Mouse (Mus musculus): ENCODE results near the gene Oaf. TPM values are rescaled to one million over a fixed set of nuclear protein-coding genes. Genes with fewer than 3 reads are reported as not detected.

Gene Oaf
- polyA plus RNA-seq, 1 experiment from 2014 or later, result 88.5 TPM

- 85% methylated on average over 8 of the region's 8 CpGs for WGBS
- H3K27me3 ChIP-seq (ENCODE audit: control insufficient read depth, insufficient read depth, low read length), result peaks cover 6% of the 10 kb centered on the region
- H3K36me3 ChIP-seq (ENCODE audit: control insufficient read depth, insufficient read depth, low read length), result no peaks in the 10 kb centered on the region
- H3K4me3 ChIP-seq (ENCODE audit: low read length), result no peak overlapping the region
- no peak overlapping the region for H3K27ac ChIP-seq (ENCODE audit: low read depth, low read length)
- H3K4me2 ChIP-seq (replicated peaks; ENCODE audit: low read depth, low read length), result no peak overlapping the region
- peaks cover 32% of the 10 kb centered on the region for H3K4me1 ChIP-seq (ENCODE audit: control insufficient read depth, insufficient read depth, low read length)
- no peaks in the 10 kb centered on the region for H3K9me3 ChIP-seq (ENCODE audit: control insufficient read depth, low read length)
- H3K9ac ChIP-seq (ENCODE audit: low read depth, low read length), result no peak overlapping the region
- no peak for ATAC-seq (ENCODE audit: low FRiP score, low TSS enrichment)
These were observed 27.6 kb upstream of the Oaf start for GRCm38 (mm10) chr9:43267357-43267756.

GRCm38 (mm10) chr9:43265194-43265593, 25.5 kb upstream of the Oaf start:
- 60% methylated on average over 9 of the region's 9 CpGs for WGBS
- Histone ChIP-seq H3K4me1 (ENCODE audit: control insufficient read depth, insufficient read depth, low read length) (peaks cover 39% of the 10 kb centered on the region), H3K9ac (ENCODE audit: low read depth, low read length) (no peak overlapping the region), H3K27me3 (ENCODE audit: control insufficient read depth, insufficient read depth, low read length) (no peaks in the 10 kb centered on the region), H3K4me2 (replicated peaks; ENCODE audit: low read depth, low read length) (no peak overlapping the region), H3K4me3 (ENCODE audit: low read length) (no peak overlapping the region), H3K27ac (ENCODE audit: low read depth, low read length) (no peak overlapping the region), H3K36me3 (ENCODE audit: control insufficient read depth, insufficient read depth, low read length) (no peaks in the 10 kb centered on the region), H3K9me3 (ENCODE audit: control insufficient read depth, low read length) (no peaks in the 10 kb centered on the region)
- no peak for ATAC-seq (ENCODE audit: low FRiP score, low TSS enrichment)

GRCm38 (mm10) chr9:43263946-43264451, 24.3 kb upstream of the Oaf start:
- peaks cover 39% of the 10 kb centered on the region for H3K4me1 ChIP-seq (ENCODE audit: control insufficient read depth, insufficient read depth, low read length)
- no peak overlapping the region for H3K4me3 ChIP-seq (ENCODE audit: low read length)
- ATAC-seq (ENCODE audit: low FRiP score, low TSS enrichment), result peak; percentile 43; the same call in 1 of the 2 replicates

GRCm38 (mm10) chr9:43262811-43263550, 23.3 kb upstream of the Oaf start:
- peak overlapping the region; percentile 89 for H3K27ac ChIP-seq (ENCODE audit: low read depth, low read length)
- WGBS, result 69% methylated on average over 9 of the region's 9 CpGs
- H3K4me1 ChIP-seq (ENCODE audit: control insufficient read depth, insufficient read depth, low read length), result peaks cover 39% of the 10 kb centered on the region
- no peak overlapping the region for H3K4me2 ChIP-seq (replicated peaks; ENCODE audit: low read depth, low read length)
- H3K36me3 ChIP-seq (ENCODE audit: control insufficient read depth, insufficient read depth, low read length), result no peaks in the 10 kb centered on the region
- ATAC-seq (ENCODE audit: low FRiP score, low TSS enrichment), result peak; percentile 25; the same call in 1 of the 2 replicates
- no peaks in the 10 kb centered on the region for H3K27me3 ChIP-seq (ENCODE audit: control insufficient read depth, insufficient read depth, low read length)
- no peak overlapping the region for H3K4me3 ChIP-seq (ENCODE audit: low read length)
- H3K9me3 ChIP-seq (ENCODE audit: control insufficient read depth, low read length), result no peaks in the 10 kb centered on the region
- H3K9ac ChIP-seq (ENCODE audit: low read depth, low read length), result no peak overlapping the region

More at GRCm38 (mm10) chr9:43263946-43264451, 24.3 kb upstream of the Oaf start:
- Histone ChIP-seq H3K27me3 (ENCODE audit: control insufficient read depth, insufficient read depth, low read length) (no peaks in the 10 kb centered on the region), H3K27ac (ENCODE audit: low read depth, low read length) (peak overlapping the region; percentile 89), H3K4me2 (replicated peaks; ENCODE audit: low read depth, low read length) (0 out of 2 replicates have a peak overlapping the region, but pooled peaks have one; percentile 2), H3K9me3 (ENCODE audit: control insufficient read depth, low read length) (no peaks in the 10 kb centered on the region), H3K9ac (ENCODE audit: low read depth, low read length) (peak overlapping the region; percentile 23; the same call in 1 of the 2 replicates), H3K36me3 (ENCODE audit: control insufficient read depth, insufficient read depth, low read length) (no peaks in the 10 kb centered on the region)
- 11% methylated on average over 11 of the region's 11 CpGs for WGBS

- Histone ChIP-seq H3K4me2 (replicated peaks; ENCODE audit: low read depth, low read length) (no peak overlapping the region), H3K36me3 (ENCODE audit: control insufficient read depth, insufficient read depth, low read length) (no peaks in the 10 kb centered on the region), H3K27me3 (ENCODE audit: control insufficient read depth, insufficient read depth, low read length) (no peaks in the 10 kb centered on the region), H3K9ac (ENCODE audit: low read depth, low read length) (no peak overlapping the region), H3K4me1 (ENCODE audit: control insufficient read depth, insufficient read depth, low read length) (peaks cover 39% of the 10 kb centered on the region), H3K27ac (ENCODE audit: low read depth, low read length) (peak overlapping the region; percentile 89), H3K9me3 (ENCODE audit: control insufficient read depth, low read length) (no peaks in the 10 kb centered on the region), H3K4me3 (ENCODE audit: low read length) (no peak overlapping the region)
- ATAC-seq (ENCODE audit: low FRiP score, low TSS enrichment), result 0 out of 2 replicates have a peak, but pooled peaks have one; percentile 4
- 34% methylated on average over 4 of the region's 4 CpGs for WGBS
These were observed 22.7 kb upstream of the Oaf start for GRCm38 (mm10) chr9:43262390-43262789.

- 0 out of 2 replicates have a peak, but pooled peaks have one; percentile 26 for ATAC-seq (ENCODE audit: low FRiP score, low TSS enrichment)
- peak overlapping the region; percentile 89 for H3K27ac ChIP-seq (ENCODE audit: low read depth, low read length)
- no peaks in the 10 kb centered on the region for H3K9me3 ChIP-seq (ENCODE audit: control insufficient read depth, low read length)
- no peak overlapping the region for H3K4me3 ChIP-seq (ENCODE audit: low read length)
- 27% methylated on average over 2 of the region's 2 CpGs for WGBS
- H3K4me1 ChIP-seq (ENCODE audit: control insufficient read depth, insufficient read depth, low read length), result peaks cover 39% of the 10 kb centered on the region
- H3K36me3 ChIP-seq (ENCODE audit: control insufficient read depth, insufficient read depth, low read length), result no peaks in the 10 kb centered on the region
- H3K9ac ChIP-seq (ENCODE audit: low read depth, low read length), result no peak overlapping the region
- no peak overlapping the region for H3K4me2 ChIP-seq (replicated peaks; ENCODE audit: low read depth, low read length)
- no peaks in the 10 kb centered on the region for H3K27me3 ChIP-seq (ENCODE audit: control insufficient read depth, insufficient read depth, low read length)
These were observed 22.2 kb upstream of the Oaf start for GRCm38 (mm10) chr9:43261941-43262340.

- Histone ChIP-seq H3K4me1 (ENCODE audit: control insufficient read depth, insufficient read depth, low read length) (peaks cover 39% of the 10 kb centered on the region), H3K27ac (ENCODE audit: low read depth, low read length) (peak overlapping the region; percentile 89), H3K9ac (ENCODE audit: low read depth, low read length) (peak overlapping the region; percentile 8; the same call in 1 of the 2 replicates), H3K4me2 (replicated peaks; ENCODE audit: low read depth, low read length) (no peak overlapping the region), H3K27me3 (ENCODE audit: control insufficient read depth, insufficient read depth, low read length) (no peaks in the 10 kb centered on the region), H3K4me3 (ENCODE audit: low read length) (no peak overlapping the region), H3K36me3 (ENCODE audit: control insufficient read depth, insufficient read depth, low read length) (no peaks in the 10 kb centered on the region), H3K9me3 (ENCODE audit: control insufficient read depth, low read length) (no peaks in the 10 kb centered on the region)
- ATAC-seq (ENCODE audit: low FRiP score, low TSS enrichment), result peak; percentile 41; the same call in 1 of the 2 replicates
- 65% methylated on average over 4 of the region's 4 CpGs for WGBS
These were observed 21.6 kb upstream of the Oaf start for GRCm38 (mm10) chr9:43261124-43261907.

GRCm38 (mm10) chr9:43260661-43261060, 20.9 kb upstream of the Oaf start:
- no peak overlapping the region for H3K9ac ChIP-seq (ENCODE audit: low read depth, low read length)
- WGBS, result 82% methylated on average over 7 of the region's 7 CpGs
- H3K27me3 ChIP-seq (ENCODE audit: control insufficient read depth, insufficient read depth, low read length), result no peaks in the 10 kb centered on the region
- peak overlapping the region; percentile 89; the same call in 1 of the 2 replicates for H3K27ac ChIP-seq (ENCODE audit: low read depth, low read length)
- H3K4me2 ChIP-seq (replicated peaks; ENCODE audit: low read depth, low read length), result no peak overlapping the region
- peaks cover 38% of the 10 kb centered on the region for H3K4me1 ChIP-seq (ENCODE audit: control insufficient read depth, insufficient read depth, low read length)
- no peaks in the 10 kb centered on the region for H3K9me3 ChIP-seq (ENCODE audit: control insufficient read depth, low read length)
- H3K36me3 ChIP-seq (ENCODE audit: control insufficient read depth, insufficient read depth, low read length), result no peaks in the 10 kb centered on the region
- ATAC-seq (ENCODE audit: low FRiP score, low TSS enrichment), result no peak
- H3K4me3 ChIP-seq (ENCODE audit: low read length), result no peak overlapping the region
